Mouse (Mus musculus): ENCODE results near the gene Gpa33. TPM values are rescaled to one million over a fixed set of nuclear protein-coding genes. Genes with fewer than 3 reads are reported as not detected.
"Not testable (repeated sequence)": the region's sequence is repeated elsewhere in the genome, so short reads cannot be mapped to it uniquely, and the experiment has no call there.

The Gpa33 gene
- polyA plus RNA-seq, 1 experiment: not detected

- DNase-seq (ENCODE audit: extremely low spot score in 1 of 2, low spot score in 1 of 2): no peak
These were observed 2.3 kb downstream of the Gpa33 start for GRCm38 (mm10) chr1:166132367-166132766.

DNA sequence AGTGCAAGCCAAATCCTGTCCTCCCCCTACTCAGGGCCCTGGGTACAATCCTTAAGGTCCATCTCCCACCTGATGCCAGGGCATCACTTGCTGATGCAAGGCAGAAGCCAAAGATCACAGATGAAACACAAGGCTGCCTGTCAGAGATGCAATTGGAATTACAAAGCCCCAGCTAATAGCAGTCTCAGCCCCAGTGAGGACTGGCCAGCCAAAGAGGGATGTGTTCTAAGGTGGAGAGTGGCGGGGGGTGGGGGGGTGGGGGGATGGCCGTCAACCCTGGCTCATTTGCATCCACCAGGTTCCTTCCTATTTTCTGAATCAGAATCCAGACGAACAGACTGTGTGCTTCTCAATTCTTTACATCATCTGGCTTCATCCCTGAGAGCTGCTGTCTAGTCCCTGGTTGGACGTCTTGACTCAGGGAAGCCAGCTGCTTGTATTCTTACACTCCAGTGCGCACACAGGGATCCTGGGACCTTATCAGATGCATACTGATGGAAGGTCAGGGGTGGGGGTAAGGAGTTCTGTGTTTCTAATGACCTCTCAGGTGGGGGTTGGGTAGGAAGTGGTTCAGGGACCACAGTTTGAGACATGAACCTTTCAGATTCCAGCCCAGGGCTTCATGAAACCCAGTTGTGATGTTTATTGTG is 5.2 kb downstream of the Gpa33 start:
- no peak for DNase-seq (ENCODE audit: extremely low spot score in 1 of 2, low spot score in 1 of 2)

DNA sequence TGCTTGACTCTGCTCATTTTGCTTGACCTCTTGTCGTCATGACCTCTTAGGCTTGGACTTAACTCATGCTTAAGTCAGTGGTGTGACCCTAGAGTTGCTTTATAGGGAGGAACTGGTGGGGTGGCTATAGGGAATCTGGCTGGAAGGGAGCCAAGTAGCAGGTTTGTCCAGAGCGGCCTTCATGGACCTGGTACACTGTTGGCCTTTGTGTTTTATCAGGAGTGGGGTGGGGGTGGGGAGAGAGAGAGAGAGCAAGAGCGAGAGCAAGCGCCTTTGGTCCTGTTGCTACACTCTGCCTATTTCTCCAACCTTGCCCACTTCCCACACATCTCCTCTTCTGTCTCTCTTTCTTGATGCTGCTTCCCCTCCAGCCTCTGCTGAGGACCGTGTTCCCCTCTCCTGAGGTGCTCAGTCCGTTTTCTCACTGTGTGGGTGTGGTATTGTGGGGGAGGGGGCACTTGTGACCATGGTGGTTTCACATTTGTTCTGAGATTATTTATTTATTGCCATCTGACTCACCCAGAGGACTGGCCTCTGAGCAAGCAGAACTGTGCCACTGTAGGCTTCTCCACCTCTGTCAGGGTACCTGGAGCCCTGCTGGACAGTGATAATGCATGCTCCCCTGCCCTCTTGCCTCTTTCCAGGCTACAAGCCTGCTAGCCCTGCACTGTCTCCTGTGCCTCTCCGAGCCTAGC is 7.4 kb downstream of the Gpa33 start:
- DNase-seq (ENCODE audit: extremely low spot score in 1 of 2, low spot score in 1 of 2): no peak

DNA sequence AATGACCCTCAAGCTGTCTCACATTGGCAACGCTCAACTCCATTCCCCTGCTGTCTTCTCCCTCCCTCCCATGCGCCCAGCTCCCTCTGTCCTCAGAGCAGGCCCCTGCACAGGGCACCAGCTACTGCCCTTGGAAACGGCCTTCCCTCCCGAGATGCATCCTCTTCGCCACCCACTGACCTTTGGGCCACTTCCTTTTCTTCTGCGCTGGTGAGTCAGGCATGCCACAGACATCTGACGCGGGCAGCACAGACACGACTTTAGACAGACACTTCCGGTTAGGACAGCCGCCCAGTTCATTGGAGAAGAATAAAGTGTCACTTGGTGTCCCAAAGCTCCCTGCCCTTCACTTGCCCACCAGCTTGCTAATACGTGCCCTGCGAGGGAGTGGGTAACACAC is 8.1 kb downstream of the Gpa33 start:
- no peak for DNase-seq (ENCODE audit: extremely low spot score in 1 of 2, low spot score in 1 of 2)

- DNase-seq (ENCODE audit: extremely low spot score in 1 of 2, low spot score in 1 of 2): no peak
These were observed 9.1 kb downstream of the Gpa33 start for GRCm38 (mm10) chr1:166139113-166139512.

DNA sequence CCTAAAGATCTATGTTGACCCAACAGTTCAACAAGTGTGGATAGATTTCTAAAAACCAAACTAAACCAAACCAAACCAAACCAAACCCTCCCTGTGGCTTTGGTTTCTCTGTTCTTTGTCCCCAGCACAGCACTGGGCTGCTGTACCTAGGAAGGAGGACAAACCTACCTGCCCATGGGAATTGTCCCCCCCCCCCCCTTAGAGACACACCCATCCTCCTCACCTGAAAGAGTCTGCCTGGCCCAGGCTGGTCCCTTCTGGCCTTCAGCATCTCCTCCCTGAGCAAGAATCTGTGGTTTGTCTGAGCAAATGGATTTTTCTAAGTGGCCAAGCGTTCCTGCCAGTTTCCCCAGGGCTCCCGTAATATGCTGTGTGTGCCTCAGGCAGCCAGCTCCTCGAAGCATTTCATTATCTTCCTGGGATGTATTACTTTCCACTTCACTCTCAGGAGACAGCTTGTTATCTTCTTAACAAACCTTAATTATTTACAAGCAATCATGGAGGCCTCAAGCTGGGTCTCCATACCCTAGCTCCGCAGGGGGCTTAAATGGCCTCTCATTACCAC is 9.7 kb downstream of the Gpa33 start:
- no peak for DNase-seq (ENCODE audit: extremely low spot score in 1 of 2, low spot score in 1 of 2)

GRCm38 (mm10) chr1:166141868-166142267 is 11.8 kb downstream of the Gpa33 start:
- not testable (repeated sequence) for DNase-seq (ENCODE audit: extremely low spot score in 1 of 2, low spot score in 1 of 2)

- no peak for DNase-seq (ENCODE audit: extremely low spot score in 1 of 2, low spot score in 1 of 2)
These were observed 12.3 kb downstream of the Gpa33 start for GRCm38 (mm10) chr1:166142369-166142768.

DNA sequence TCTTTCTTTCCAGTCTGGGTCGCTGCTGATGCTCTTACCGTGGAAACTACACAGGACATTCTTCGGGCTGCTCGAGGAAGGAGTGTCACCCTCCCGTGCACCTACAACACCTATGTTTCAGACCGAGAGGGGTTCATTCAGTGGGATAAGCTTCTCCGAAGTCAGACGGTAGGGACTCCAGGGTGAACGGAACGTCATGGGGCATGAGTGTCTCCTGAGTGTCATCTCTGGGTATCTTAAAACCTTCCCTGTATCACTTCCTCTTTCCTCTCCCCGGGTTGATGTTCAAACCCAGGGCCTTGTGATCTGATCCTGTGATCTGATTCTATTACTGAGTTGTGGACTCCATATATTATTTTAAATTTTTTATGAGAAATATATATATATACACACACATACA is 16.6 kb downstream of the Gpa33 start:
- no peak for DNase-seq (ENCODE audit: extremely low spot score in 1 of 2, low spot score in 1 of 2)

DNA sequence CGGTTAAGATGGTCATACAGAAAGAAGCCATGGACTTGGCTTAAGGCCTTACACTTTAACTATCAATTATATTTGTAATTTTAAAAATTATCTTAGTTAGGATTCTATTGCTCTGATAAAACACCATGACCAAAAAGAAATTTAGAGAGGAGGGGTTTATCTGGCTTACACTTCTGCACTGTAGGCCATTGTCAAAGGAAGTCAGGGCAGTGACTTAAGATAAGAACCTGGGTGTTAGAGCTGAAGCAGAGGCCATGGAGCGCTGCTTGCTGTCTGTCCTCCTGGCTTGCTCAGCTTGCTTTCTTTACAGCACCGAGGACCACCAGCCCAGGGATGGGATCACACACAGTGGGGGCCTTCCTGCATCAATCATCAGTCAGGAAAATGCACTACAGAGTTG is 17.6 kb downstream of the Gpa33 start:
- DNase-seq (ENCODE audit: extremely low spot score in 1 of 2, low spot score in 1 of 2): no peak

DNA sequence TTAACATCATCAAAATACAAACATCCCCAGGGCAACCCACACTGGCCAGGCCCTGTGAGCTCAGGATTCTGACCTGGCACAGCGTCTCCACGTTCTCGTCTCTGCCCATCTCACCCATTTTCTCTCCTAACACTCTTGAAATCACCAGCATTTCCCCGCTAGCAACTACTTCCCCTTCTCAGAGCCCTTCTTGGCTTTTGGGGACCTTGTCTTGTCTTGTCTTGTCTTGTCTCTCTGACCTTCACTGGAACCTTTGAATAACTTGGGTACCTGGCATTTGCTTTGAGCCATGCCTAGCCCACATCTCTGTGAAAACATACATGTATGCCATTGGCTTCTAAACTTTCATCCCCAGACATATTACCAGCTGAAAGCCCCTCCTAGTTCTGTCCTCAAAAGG is 19.4 kb downstream of the Gpa33 start:
- no peak for DNase-seq (ENCODE audit: extremely low spot score in 1 of 2, low spot score in 1 of 2)

GRCm38 (mm10) chr1:166150035-166150434 is 20.0 kb downstream of the Gpa33 start:
- no peak for DNase-seq (ENCODE audit: extremely low spot score in 1 of 2, low spot score in 1 of 2)

DNA sequence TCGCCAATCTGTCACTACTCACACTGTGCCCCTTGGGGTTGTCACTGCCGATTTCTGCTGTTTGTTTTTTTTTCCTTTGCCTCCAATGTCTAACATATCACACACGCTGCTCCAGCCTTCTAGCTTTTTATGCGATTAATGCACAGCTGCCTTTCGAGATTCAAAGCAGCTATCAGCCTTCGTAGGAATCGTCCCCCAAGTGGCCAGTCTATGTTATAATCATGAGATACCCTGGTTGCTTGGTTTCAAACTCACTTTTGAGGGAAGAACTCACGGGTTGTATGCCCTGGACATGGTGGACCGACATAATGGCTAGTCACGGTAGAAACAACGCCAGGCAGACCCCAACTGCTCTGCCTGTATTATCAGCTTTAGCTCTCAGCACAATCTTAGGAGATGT is 21.3 kb downstream of the Gpa33 start:
- DNase-seq (ENCODE audit: extremely low spot score in 1 of 2, low spot score in 1 of 2): no peak

DNA sequence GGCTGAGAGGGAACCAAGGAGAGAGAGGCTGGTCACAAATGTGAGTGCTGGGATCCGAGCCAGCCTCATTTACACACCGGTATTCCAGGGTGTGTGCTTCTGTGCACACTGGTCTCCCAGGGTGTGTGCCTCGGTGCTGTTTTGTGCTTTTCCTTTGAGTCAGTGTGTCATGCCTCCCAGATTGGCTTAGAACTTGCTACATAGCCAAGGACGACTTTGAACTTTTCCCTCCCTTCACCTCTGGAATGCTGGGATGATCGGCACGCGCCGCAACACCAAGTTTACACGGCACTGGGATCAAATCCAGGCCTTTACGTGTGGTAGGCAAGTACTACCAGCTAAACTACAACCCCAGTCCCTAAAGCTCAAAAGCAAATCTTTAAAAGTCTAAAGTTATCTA is 22.0 kb downstream of the Gpa33 start:
- no peak for DNase-seq (ENCODE audit: extremely low spot score in 1 of 2, low spot score in 1 of 2)

DNA sequence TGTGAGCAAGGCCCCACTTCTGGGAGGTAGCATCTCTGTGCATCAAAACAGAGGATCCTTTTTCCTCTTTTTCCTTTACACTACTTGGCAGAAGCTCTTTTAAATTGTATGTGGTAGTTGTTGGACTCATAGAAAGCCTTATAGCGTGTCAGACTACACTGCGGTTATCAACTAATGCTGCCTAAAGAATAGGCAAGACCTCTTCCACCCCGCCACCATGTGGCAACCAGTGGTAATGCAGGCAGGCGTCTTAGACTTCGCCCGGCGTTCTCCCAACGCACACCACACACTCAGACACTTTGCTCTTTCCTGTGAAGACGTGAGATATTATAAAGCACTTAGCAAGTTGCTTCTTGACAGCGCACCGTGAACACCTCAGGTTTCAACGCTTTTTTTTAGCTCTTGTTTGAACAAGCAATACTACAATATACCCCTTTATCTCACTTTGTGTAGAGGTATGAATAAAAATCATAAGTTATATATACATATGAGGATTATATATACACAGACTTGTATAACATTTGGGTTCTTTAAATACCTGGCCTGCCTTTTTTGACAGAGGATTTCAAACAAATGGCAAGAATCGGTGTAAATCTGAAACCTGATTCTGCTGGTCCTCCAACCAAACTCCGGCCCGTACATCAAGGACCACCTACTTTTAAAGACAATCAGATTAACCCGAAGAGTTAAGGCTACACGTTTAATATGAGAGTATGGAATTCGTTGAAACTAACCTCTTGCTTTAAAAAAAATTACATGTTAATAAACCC is 23.5 kb downstream of the Gpa33 start:
- DNase-seq (ENCODE audit: extremely low spot score in 1 of 2, low spot score in 1 of 2): peak; percentile 65 to 97

GRCm38 (mm10) chr1:166154162-166155112 is 24.4 kb downstream of the Gpa33 start:
- peak; percentile 43 to 90 for DNase-seq (ENCODE audit: extremely low spot score in 1 of 2, low spot score in 1 of 2)

GRCm38 (mm10) chr1:166155113-166155494 is 25.1 kb downstream of the Gpa33 start:
- no peak for DNase-seq (ENCODE audit: extremely low spot score in 1 of 2, low spot score in 1 of 2)

GRCm38 (mm10) chr1:166157712-166158111 is 27.7 kb downstream of the Gpa33 start:
- no peak for DNase-seq (ENCODE audit: extremely low spot score in 1 of 2, low spot score in 1 of 2)

- no peak for DNase-seq (ENCODE audit: extremely low spot score in 1 of 2, low spot score in 1 of 2)
These were observed 28.6 kb downstream of the Gpa33 start for GRCm38 (mm10) chr1:166158664-166159063.

DNA sequence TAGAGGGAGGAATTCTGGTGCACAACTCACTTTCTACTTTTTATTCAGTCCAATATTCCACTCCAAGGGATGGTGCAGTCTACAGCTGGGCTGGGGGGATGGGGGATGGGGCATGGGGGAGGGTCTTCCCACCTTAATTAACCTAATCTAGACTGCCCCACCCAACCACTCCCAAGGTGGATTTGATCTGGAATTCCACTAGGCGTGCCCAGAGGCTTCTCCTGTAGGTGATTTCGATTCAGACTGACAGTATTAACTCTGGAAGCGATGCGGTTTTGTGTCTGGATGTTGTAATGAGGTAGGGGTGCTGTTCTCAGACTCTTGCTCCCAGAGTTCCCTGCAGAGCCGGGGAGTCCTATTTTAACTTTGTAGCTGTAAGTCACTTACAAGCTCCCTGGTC is 30.1 kb downstream of the Gpa33 start:
- DNase-seq (ENCODE audit: extremely low spot score in 1 of 2, low spot score in 1 of 2): no peak
